Mouse (Mus musculus) adrenal gland, postnatal 10 days (tissue): ENCODE measurements around the gene Bsn. TPM values are rescaled to one million over a fixed set of nuclear protein-coding genes. Genes with fewer than 3 reads are reported as not detected.
A peak's percentile ranks its signal among the peaks of the same experiment; 100 is the strongest.

Experiments used
- DNase-seq: peaks from one replicate; pipeline ENCODE4 v3.0.0; 2021; ENCODE audit warnings: mixed read lengths
- total RNA-seq, 2 experiments: library from RNA; stranded (reverse); gene quantifications; 2 replicates each; pipeline ENCODE4 v1.2.3; 2021

Gene Bsn
- total RNA-seq, 2 experiments from 2014 or later, result 1.7 to 2.7 TPM

GRCm38 (mm10) chr9:108196920-108197677, 6.9 kb upstream of the Bsn start:
- peak; percentile 27 for DNase-seq

- DNase-seq, result peak; percentile 45
These were observed 6.0 kb upstream of the Bsn start for GRCm38 (mm10) chr9:108196222-108196621.

- no peak for DNase-seq
These were observed 747 bp downstream of the Bsn start for GRCm38 (mm10) chr9:108189488-108189786.

- DNase-seq, result no peak
These were observed 1.2 kb downstream of the Bsn start for GRCm38 (mm10) chr9:108189023-108189422.

GRCm38 (mm10) chr9:108188511-108188910, 1.7 kb downstream of the Bsn start:
- DNase-seq, result no peak

GRCm38 (mm10) chr9:108187616-108188015, 2.6 kb downstream of the Bsn start:
- DNase-seq, result no peak

- no peak for DNase-seq
These were observed 4.4 kb downstream of the Bsn start for GRCm38 (mm10) chr9:108185786-108186185.

- no peak for DNase-seq
These were observed 6.6 kb downstream of the Bsn start for GRCm38 (mm10) chr9:108183531-108183994.

- no peak for DNase-seq
These were observed 7.2 kb downstream of the Bsn start for GRCm38 (mm10) chr9:108182806-108183506.

- DNase-seq, result peak; percentile 50
These were observed 11.8 kb downstream of the Bsn start for GRCm38 (mm10) chr9:108178391-108178790.

GRCm38 (mm10) chr9:108175116-108175838, 14.9 kb downstream of the Bsn start:
- no peak for DNase-seq

- peak; percentile 45 for DNase-seq
These were observed 17.3 kb downstream of the Bsn start for GRCm38 (mm10) chr9:108172777-108173350.

GRCm38 (mm10) chr9:108169751-108170150, 20.4 kb downstream of the Bsn start:
- DNase-seq, result no peak

GRCm38 (mm10) chr9:108165143-108165542, 25.0 kb downstream of the Bsn start:
- DNase-seq, result no peak

- no peak for DNase-seq
These were observed 26.4 kb downstream of the Bsn start for GRCm38 (mm10) chr9:108163646-108164284.

GRCm38 (mm10) chr9:108157891-108158290, 32.3 kb downstream of the Bsn start:
- no peak for DNase-seq

GRCm38 (mm10) chr9:108157451-108157850, 32.7 kb downstream of the Bsn start:
- no peak for DNase-seq

GRCm38 (mm10) chr9:108156786-108157185, 33.4 kb downstream of the Bsn start:
- DNase-seq, result no peak

GRCm38 (mm10) chr9:108154814-108155213, 35.4 kb downstream of the Bsn start:
- no peak for DNase-seq

GRCm38 (mm10) chr9:108153516-108154448, 36.4 kb downstream of the Bsn start:
- DNase-seq, result no peak

GRCm38 (mm10) chr9:108150486-108150885, 39.7 kb downstream of the Bsn start:
- DNase-seq, result no peak
